Mouse (Mus musculus): ENCODE data around the gene Mmaa.

Mmaa gene

GRCm38 (mm10) chr8:79294610-79295275 is at the start of gene Mmaa:
Gene Mmaa, minus strand, starts transcription at chr8:79294937.
- in situ Hi-C loops (cut with MboI, MseI) = no loop called here

DNA sequence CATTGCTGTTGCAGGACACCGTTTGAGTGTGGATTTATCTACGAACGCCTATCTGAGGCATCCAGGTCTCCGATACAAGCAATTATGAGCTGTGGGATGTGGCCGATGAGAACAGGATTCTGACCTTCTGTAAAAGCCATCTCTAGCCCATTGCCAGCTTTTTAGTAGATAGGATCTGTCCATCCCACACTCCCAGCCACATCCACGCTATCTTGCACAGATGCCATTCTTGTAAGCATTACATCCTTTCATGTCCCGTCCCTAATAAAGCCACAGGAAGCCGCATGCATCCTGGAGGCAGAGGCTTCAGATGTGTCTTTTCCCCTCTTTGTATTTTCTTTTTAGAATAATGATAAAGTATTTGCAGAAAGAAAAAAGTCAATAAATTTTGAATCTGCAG is 46.5 kb upstream of the Mmaa start:
- in situ Hi-C loops (cut with MboI, MseI) = loop anchor here (5.0 kb wide), 1 partner anchor 146 kb away; no protein-coding TSS in a partner anchor

GRCm38 (mm10) chr8:79339555-79339954 is 44.8 kb upstream of the Mmaa start:
- in situ Hi-C loops (cut with MboI, MseI) = no loop called here

- in situ Hi-C loops (cut with MboI, MseI) = no loop called here
Measured at GRCm38 (mm10) chr8:79338619-79339018, 43.9 kb upstream of the Mmaa start.

DNA sequence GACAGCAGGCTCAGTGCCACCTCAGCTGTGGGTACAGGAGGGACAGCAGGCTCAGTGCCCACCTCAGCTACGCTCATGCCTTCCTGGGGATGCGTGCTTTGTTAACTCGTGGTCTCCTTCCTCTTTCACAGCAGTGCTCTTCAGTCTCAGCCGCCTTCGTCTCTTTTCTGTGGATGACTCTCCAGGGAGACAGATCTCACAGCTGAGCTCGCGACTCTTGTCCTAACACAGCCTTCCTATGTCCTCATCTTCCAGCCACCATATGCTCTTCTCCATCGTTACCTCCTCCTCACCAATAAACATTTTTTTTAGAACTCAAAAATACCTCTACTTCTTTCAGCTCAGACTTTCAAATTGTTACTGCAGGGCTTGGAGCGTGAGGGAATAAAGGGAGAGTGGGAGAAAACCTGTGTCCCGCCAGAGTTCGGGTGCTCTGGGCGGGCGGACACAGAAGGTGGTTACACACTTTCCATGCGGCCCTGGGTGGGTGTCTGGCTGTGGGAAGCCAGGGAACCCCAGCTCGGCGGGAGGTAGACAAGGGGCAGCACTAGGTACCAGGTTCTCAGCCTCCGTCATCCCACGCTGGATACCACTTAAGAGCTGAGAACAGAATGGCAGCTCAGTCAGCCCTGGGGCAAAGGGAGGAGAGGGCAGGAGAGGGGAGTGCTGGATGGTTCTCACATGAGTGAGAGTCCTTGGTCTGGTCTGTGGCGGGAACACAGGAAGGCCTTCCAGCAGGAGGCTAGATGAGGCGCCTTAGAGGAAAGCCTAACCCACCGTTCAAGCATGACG is 37.6 kb upstream of the Mmaa start:
- in situ Hi-C loops (cut with MboI, MseI) = no loop called here

- in situ Hi-C loops (cut with MboI, MseI) = no loop called here
Measured at GRCm38 (mm10) chr8:79331571-79331970, 36.8 kb upstream of the Mmaa start.

GRCm38 (mm10) chr8:79331017-79331416 is 36.3 kb upstream of the Mmaa start:
- in situ Hi-C loops (cut with MboI, MseI) = no loop called here

DNA sequence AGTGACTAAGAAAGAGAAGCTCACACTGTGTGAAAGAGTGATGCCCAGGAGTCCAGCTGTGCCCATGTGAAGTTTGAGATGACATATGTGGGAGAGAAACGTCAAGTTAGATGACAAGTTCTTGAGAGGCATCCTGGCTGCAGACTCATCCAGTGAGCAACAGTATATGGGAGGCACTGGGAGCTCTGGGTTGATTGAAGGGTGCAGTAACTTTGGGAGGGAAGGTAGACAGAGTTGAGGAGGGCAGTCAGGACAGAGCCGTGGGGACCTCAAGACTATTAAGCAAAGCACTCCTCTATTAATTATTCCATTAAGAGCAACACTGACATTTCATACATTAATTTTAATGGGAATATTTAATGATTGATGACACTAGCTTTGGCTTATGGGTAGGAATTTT is 35.0 kb upstream of the Mmaa start:
- in situ Hi-C loops (cut with MboI, MseI) = loop anchor here (10.0 kb wide), 1 partner anchor 745 kb away; no protein-coding TSS in a partner anchor

DNA sequence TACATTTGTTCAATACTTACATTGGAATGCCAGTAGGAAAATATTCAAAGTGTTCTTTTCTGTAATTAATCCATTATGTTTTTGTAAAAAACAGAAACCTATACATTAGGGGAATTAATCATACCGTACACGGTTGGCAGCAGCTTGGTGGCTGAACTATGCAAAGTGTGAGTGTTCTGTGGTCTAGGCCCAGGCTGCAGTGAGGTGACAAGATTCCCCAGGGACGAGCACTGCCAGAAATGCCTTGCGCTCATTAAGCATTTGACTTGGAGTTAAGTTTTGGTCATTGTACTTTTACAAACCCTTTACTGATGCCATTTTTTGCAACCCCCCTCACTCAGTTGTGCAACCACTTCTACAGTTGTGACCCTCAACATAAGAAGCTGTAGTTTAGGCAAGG is 34.4 kb upstream of the Mmaa start:
- in situ Hi-C loops (cut with MboI, MseI) = loop anchor here (10.0 kb wide), 1 partner anchor 746 kb away; no protein-coding TSS in a partner anchor

- in situ Hi-C loops (cut with MboI, MseI) = loop anchor here (10.0 kb wide), 1 partner anchor 749 kb away; no protein-coding TSS in a partner anchor
Measured at GRCm38 (mm10) chr8:79325510-79325909, 30.8 kb upstream of the Mmaa start.

- in situ Hi-C loops (cut with MboI, MseI) = loop anchor here (10.0 kb wide), 1 partner anchor 750 kb away; no protein-coding TSS in a partner anchor
Measured at GRCm38 (mm10) chr8:79324928-79325327, 30.2 kb upstream of the Mmaa start.

- in situ Hi-C loops (cut with MboI, MseI) = loop anchor here (10.0 kb wide), 1 partner anchor 751 kb away; no protein-coding TSS in a partner anchor
Measured at GRCm38 (mm10) chr8:79324036-79324435, 29.3 kb upstream of the Mmaa start.

- in situ Hi-C loops (cut with MboI, MseI) = loop anchor here (10.0 kb wide), 1 partner anchor 752 kb away; no protein-coding TSS in a partner anchor
Measured at GRCm38 (mm10) chr8:79323121-79323520, 28.4 kb upstream of the Mmaa start.

- in situ Hi-C loops (cut with MboI, MseI) = no loop called here
Measured at GRCm38 (mm10) chr8:79310801-79311200, 16.1 kb upstream of the Mmaa start.

DNA sequence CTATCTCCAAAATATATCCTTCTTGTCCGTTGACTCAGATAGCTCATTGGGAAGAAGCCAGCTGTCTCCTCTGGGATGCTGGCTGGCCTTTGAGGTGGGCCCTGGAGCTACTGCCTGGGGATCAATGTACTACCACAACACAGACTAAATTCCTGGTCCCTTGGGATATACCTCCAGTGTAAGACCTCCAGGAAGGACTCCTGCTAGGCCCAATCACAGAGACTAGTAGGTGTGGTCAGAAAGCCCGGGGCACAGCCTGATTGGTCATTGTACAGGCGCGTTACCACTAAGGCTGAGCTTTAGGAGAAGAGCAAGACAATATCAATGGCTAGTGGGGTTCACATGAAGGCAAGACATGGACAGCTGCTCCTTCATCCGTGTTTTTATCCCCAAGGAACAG is 11.2 kb upstream of the Mmaa start:
- in situ Hi-C loops (cut with MboI, MseI) = loop anchor here (10.0 kb wide), 1 partner anchor 279 kb away; no protein-coding TSS in a partner anchor

DNA sequence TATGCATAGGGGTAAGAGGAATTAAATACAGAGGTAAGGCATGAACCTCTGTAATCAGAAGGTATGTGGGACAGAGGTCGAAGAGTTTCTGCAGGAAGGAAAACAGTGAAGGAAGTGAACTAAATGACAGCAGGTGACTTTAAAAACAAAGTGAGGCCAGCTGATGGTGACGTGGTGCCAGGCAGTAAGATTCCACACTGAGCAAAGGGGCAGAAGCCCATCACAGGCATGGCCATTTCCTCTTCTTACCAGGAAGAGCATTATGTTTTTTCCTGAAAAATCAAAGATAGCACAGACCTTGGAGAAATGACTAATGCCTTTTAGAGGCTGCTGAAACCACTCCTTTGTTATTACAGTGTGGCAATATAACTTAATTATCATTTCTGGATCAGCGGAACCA is 6.8 kb upstream of the Mmaa start:
- in situ Hi-C loops (cut with MboI, MseI) = loop anchor here (10.0 kb wide), 1 partner anchor 283 kb away; no protein-coding TSS in a partner anchor

DNA sequence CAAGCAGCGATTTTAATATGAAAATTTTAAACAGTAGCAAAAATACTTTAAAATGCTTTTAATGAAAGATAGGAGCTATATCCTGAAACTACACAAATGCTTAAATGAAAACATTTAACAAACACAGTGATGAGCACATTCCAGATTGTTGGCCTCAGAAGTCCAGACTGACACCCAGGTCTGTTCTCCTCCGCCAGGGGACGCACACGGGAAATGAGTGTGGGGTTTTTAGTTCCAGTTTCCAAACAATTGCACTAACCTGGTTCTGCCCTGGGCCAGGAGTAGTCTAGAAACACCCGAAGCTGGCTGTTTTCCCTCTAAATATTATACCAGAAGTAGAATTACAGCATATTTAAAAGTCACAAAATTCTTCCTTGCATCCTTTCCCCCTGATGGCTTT is 5.0 kb upstream of the Mmaa start:
- in situ Hi-C loops (cut with MboI, MseI) = loop anchor here (10.0 kb wide), 1 partner anchor 285 kb away; no protein-coding TSS in a partner anchor

GRCm38 (mm10) chr8:79297763-79298162 is 3.0 kb upstream of the Mmaa start:
- in situ Hi-C loops (cut with MboI, MseI) = no loop called here

GRCm38 (mm10) chr8:79295276-79296105 is 754 bp upstream of the Mmaa start:
- in situ Hi-C loops (cut with MboI, MseI) = no loop called here

- in situ Hi-C loops (cut with MboI, MseI) = no loop called here
Measured at GRCm38 (mm10) chr8:79293841-79294240, 896 bp downstream of the Mmaa start.

DNA sequence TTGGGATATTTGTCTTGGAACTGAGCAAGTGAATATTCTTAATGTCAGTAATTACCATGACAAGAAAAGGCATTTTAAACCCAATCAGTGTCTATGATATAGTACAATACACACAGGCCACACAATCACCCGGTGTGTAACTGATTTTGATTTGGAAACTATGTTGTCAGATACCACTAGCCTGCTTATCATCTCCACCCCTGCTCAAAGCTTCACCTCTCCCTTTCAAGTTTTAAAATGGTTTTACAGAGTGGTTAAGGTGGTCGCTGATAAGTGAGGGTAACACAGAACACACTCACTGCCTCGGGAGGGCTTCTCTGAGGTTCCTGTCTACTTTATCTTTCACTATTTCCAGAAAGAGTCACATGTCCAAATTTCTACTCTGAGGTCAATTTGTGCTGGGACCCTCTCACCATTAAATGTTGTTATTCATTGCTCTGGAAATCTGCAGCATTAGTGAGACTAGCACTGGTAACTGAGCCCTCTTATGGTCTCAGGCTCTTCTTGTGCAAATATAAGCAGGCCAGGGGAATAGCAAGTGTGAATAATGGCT is 1.9 kb downstream of the Mmaa start:
- in situ Hi-C loops (cut with MboI, MseI) = no loop called here

All from T-helper 1 cell (primary cell).